Mouse (Mus musculus) ES-E14 (cell line): ENCODE measurements at regions not wholly inside any gene's neighbourhood (a gene's known extent, or its start where the extent isn't known, plus 50 kb on each side); places are given as distances from the start of the nearest gene placed in this dataset.
A peak's percentile ranks its signal among the peaks of the same experiment; 100 is the strongest.

ENCODE experiments used
- DNase-seq: peaks from one replicate; pipeline ENCODE4 v3.0.0-alpha.2; 2013; ENCODE audit warnings: low read depth, low spot score
- H3K27ac ChIP-seq: 2 replicates; pipeline ENCODE4 v1.5.1; 2012; ENCODE audit warnings: low read depth, mild to moderate bottlenecking, low read length, moderate library complexity, mixed read lengths; ENCODE audit not compliant: poor library complexity, insufficient read depth, severe bottlenecking
- H3K36me3 ChIP-seq: 2 replicates; pipeline ENCODE4 v1.6.1; 2012; ENCODE audit warnings: mild to moderate bottlenecking, low read length, moderate library complexity, mixed read lengths; ENCODE audit not compliant: control insufficient read depth, poor library complexity, insufficient read depth, severe bottlenecking
- H3K4me1 ChIP-seq, 2 experiments: fragments of 150-350 bp in 1 of 2; sonication (generic) in 1 of 2; 2 replicates each; pipeline ENCODE4 v1.6.1; 2012; ENCODE audit warnings: low read length in 2 of 2, mild to moderate bottlenecking in 1 of 2, mixed read lengths in 1 of 2; ENCODE audit not compliant: control insufficient read depth in 2 of 2, insufficient read depth in 2 of 2, poor library complexity in 1 of 2
- H3K4me3 ChIP-seq, 2 experiments: fragments of 150-350 bp in 1 of 2; sonication (generic) in 1 of 2; 2 replicates each; pipeline ENCODE4 v1.5.1; 2012; ENCODE audit warnings: low read length in 2 of 2, low read depth in 1 of 2, mild to moderate bottlenecking in 1 of 2, mixed read lengths in 1 of 2; ENCODE audit not compliant: insufficient read depth in 1 of 2, poor library complexity in 1 of 2, severe bottlenecking in 1 of 2
- H3K9ac ChIP-seq: 2 replicates; pipeline ENCODE4 v1.6.1; 2012; ENCODE audit warnings: low read depth, mild to moderate bottlenecking, low read length, mixed read lengths; ENCODE audit not compliant: poor library complexity, insufficient read depth, severe bottlenecking
- H3K9me3 ChIP-seq: fragments of 150-350 bp; sonication (generic); 2 replicates; pipeline ENCODE4 v1.6.1; 2012; ENCODE audit warnings: low read depth, mild to moderate bottlenecking, low read length; ENCODE audit not compliant: control insufficient read depth, insufficient read depth
- CHD2 ChIP-seq: IDR thresholded peaks from 2 replicates; pipeline ENCODE4 v1.6.1; 2014; ENCODE audit warnings: mild to moderate bottlenecking, low read depth, low read length, inconsistent platforms
- HCFC1 ChIP-seq: IDR thresholded peaks from 2 replicates; pipeline ENCODE4 v1.6.1; 2012; ENCODE audit warnings: low read length, inconsistent platforms, borderline replicate concordance; ENCODE audit not compliant: insufficient read depth
- MAFK ChIP-seq: IDR thresholded peaks from 2 replicates; pipeline ENCODE4 v1.6.1; 2014; ENCODE audit warnings: mild to moderate bottlenecking, low read depth, low read length, inconsistent platforms; ENCODE audit not compliant: insufficient read depth
- ZC3H11A ChIP-seq: IDR thresholded peaks from 2 replicates; pipeline ENCODE4 v1.6.1; 2012; ENCODE audit warnings: low read depth, mild to moderate bottlenecking, inconsistent platforms, low read length, borderline replicate concordance
- ZNF384 ChIP-seq: IDR thresholded peaks from 2 replicates; pipeline ENCODE4 v1.6.1; 2012; ENCODE audit warnings: low read depth, low read length, inconsistent platforms
- in situ Hi-C, 2 experiments: fragments of 600-800 bp; cut with MboI; formaldehyde crosslinking; loops; one replicate each; pipeline ENCODE4 v1.15.1; 2025; ENCODE audit warnings: low sequenced_read_pairs in 2 of 2, inconsistent platforms in 1 of 2; ENCODE audit not compliant: unreplicated experiment in 2 of 2

- in situ Hi-C loops, result no loop called here
- TF ChIP-seq CHD2 (no peak), MAFK (no peak), ZNF384 (no peak), ZC3H11A (no peak), HCFC1 (no peak)
- no peak overlapping the region for H3K4me3 ChIP-seq
- no peak for DNase-seq
- H3K27ac ChIP-seq, result no peak overlapping the region
- H3K4me1 ChIP-seq, result no peaks in the 10 kb centered on the region
- no peaks in the 10 kb centered on the region for H3K9me3 ChIP-seq
- H3K9ac ChIP-seq, result no peak overlapping the region
- no peaks in the 10 kb centered on the region for H3K36me3 ChIP-seq
Observed at GRCm38 (mm10) chr12:32617031-32617430, 202.3 kb upstream of the Nampt start.

DNA sequence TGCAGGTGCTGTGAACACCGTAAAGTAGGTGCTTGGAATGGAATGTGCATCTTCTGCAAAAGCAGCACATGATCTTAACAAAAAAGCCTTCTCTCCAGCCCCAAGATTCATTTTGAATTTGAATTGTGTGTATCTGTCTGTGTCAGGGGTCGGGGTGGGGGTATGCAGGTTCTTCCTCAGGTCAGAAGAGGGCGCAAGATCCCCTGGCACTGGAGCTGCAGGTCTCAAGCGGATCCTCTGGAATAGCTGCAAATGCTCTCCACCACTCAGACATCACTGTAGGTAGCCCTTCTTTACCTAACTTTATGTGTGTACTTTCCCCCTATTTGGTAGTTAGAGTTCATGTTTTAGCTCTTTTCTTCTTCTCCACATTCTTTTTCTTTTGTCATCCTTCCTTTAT is 199.5 kb upstream of the Nampt start:
- Histone ChIP-seq H3K4me1 (no peaks in the 10 kb centered on the region), H3K4me3 (no peak overlapping the region), H3K36me3 (no peaks in the 10 kb centered on the region), H3K27ac (no peak overlapping the region), H3K9ac (no peak overlapping the region), H3K9me3 (no peaks in the 10 kb centered on the region)
- TF ChIP-seq ZNF384, result no peak
- TF ChIP-seq MAFK, result no peak
- no peak for TF ChIP-seq ZC3H11A
- no peak for TF ChIP-seq HCFC1
- DNase-seq, result peak; percentile 15
- in situ Hi-C loops, result no loop called here

DNA sequence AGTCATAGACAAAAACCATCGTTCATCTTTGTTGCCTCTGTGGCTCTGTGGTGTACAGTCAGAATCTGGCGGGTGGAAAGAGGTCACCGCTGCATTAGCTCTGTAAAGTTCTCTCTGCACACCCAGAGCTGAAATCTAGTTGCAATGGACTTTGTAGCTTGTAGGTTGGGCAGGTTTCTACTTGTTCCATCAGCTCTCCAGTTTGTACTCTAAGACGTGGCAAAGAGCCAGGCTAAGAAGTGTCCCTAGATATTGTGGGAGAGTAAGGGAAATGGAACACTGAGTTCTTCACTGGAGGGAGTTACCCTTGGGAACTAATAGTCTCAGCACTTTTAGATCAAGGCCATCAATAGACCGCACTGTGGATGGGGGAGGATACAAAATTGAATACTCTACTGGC is 197.6 kb upstream of the Nampt start:
- H3K4me1 ChIP-seq, result no peaks in the 10 kb centered on the region
- TF ChIP-seq HCFC1, result no peak
- TF ChIP-seq CHD2, result no peak
- no peak for TF ChIP-seq ZNF384
- no peak for TF ChIP-seq MAFK
- no peaks in the 10 kb centered on the region for H3K36me3 ChIP-seq
- no peak overlapping the region for H3K9ac ChIP-seq
- no peaks in the 10 kb centered on the region for H3K9me3 ChIP-seq
- H3K27ac ChIP-seq, result no peak overlapping the region
- no peak for DNase-seq
- H3K4me3 ChIP-seq, result no peak overlapping the region
- in situ Hi-C loops, result no loop called here

DNA sequence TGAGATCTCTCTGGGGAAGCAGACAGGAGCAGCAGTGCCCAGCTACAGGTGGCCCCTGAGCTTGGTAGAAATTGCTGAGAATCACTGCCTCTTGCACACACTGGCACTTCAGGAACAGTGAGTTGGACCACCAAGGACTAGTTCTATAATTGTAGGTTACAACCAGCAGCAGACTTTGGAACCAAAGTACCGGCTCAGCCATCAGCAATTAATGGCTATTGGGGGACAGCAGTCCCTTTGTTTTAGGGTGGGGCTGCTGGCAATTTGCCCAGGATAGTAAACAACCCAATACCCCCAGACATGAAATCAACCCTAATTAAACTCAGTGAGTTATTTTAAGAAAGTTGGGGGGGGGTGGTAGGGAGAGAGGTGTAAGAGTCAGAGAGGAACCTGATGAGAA is 190.8 kb upstream of the Nampt start:
- in situ Hi-C loops, result loop anchor here in 1 of 2 experiments (25.0 kb wide), 1 partner anchor 259 kb away; no protein-coding TSS in a partner anchor
- no peak for DNase-seq
- H3K9me3 ChIP-seq, result no peaks in the 10 kb centered on the region
- H3K4me3 ChIP-seq, result no peak overlapping the region
- H3K36me3 ChIP-seq, result no peaks in the 10 kb centered on the region
- H3K4me1 ChIP-seq, result no peaks in the 10 kb centered on the region
- TF ChIP-seq MAFK, result no peak
- TF ChIP-seq ZNF384, result no peak
- TF ChIP-seq HCFC1, result no peak
- TF ChIP-seq ZC3H11A, result no peak
- TF ChIP-seq CHD2, result no peak
- no peak overlapping the region for H3K9ac ChIP-seq
- H3K27ac ChIP-seq, result no peak overlapping the region

DNA sequence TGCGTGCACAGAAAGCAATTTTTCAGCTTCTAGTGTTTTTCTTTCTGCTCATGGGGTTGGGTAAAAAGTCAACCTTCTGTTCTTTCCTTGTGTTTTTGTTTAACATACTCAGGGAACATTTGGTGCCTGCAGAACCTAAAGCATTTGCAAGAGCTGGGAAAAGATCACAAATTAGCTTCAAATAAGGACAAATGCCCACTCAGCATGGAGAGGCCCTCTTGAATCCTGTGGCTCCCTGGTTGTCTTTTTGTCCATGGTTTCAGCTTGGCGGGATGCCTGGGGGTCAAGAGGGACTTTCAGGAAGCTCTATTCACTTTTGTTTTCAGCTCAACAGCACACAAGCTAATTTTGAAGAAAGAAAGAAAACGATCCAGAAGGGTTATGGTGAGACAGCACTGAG is 186.4 kb upstream of the Nampt start:
- in situ Hi-C loops, result loop anchor here in 1 of 2 experiments (25.0 kb wide), 1 partner anchor 254 kb away; no protein-coding TSS in a partner anchor
- Histone ChIP-seq H3K36me3 (no peaks in the 10 kb centered on the region), H3K27ac (no peak overlapping the region), H3K4me3 (no peak overlapping the region), H3K9me3 (no peaks in the 10 kb centered on the region), H3K4me1 (no peaks in the 10 kb centered on the region), H3K9ac (no peak overlapping the region)
- DNase-seq, result no peak
- TF ChIP-seq MAFK (no peak), CHD2 (no peak), HCFC1 (no peak), ZC3H11A (no peak), ZNF384 (no peak)
